Mouse (Mus musculus) regulatory T cell (primary cell): ENCODE results near the gene Frmd7.

Experiments used
- in situ Hi-C: fragments of 300-600 bp; cut with MboI, MseI; formaldehyde crosslinking; loops from one replicate; pipeline ENCODE4 v1.15.1; 2025; ENCODE audit warnings: high pct_unique_total_duplicates

The Frmd7 gene

DNA sequence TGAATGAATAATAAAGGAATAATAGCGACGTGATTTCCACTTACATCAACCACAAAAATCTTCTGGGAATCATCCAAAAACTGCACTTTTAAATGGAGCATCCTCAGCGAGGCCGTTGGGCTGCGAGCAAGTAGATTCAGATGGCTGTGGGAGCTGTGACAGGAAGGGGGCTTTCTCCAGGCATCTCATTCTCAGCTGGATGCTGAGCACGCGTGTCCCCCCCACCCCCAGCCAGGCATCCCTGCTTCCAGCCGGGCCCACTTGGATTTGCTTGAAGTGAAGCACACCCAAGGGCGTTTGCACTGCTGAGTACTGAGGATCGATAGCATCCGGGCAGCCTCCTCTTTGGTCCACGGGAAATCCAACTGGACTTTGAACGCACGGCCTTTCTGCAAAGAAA is at the start of gene Frmd7:
TSS of gene Frmd7 (minus strand) at position 101 of the 400 bp plus-strand sequence.
- in situ Hi-C loops: no loop called here

DNA sequence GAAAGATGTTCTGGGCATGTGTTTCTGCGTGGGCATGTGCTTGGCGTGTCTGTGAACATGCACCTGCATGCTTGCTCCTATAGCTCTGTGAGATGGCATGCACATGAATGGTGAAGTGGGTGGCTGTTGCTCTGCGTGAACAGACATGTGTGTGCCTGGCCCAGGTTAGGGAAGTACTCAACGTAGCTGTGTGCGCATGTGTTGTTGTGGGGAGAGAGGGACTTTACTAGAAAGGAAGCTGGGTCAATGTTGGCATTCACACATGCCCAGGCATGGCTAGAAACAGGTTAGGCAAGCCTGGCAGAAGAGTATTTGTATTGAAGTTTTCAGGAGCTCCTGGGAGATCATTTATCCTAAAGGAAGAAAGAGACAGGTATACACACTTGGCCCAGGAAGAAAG is 48.8 kb upstream of the Frmd7 start:
- in situ Hi-C loops: no loop called here

DNA sequence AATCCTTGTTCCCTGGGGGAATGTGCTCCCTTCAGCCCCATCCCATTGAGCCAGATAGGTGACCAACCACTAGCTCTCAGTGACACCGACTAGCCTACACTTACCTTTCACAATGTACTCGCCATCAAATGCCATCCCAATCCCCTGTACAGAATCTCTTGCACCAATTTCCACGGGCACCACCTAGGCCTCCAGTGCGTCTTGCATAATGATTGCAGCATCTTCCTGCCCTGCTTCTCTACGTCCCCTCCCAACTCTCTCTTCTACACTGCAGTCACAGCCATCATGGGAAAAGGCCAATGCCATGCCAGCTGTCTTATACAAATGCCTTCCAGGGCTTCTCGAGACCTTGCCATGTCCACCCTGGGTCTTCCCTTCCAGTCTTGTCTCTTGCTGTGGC is 47.4 kb upstream of the Frmd7 start:
- in situ Hi-C loops: no loop called here

DNA sequence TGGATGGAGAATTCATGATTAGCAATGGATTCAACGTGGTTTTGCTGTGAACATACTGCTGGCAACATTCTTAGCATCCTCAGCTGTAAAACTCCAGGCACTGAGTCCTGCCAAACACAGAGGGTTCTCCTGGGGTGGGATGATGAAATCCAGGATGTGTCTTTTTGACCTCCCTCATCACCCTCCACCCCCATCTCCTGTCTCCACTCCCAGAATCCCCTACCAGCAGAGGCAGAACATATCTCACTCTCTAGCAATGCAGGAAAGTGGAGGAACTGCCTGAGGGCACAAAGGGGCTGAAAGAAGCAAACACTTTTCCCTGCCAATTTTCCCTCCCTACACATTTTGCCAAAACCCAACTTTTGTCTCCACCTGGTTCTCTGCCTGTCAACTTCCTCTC is 46.1 kb upstream of the Frmd7 start:
- in situ Hi-C loops: no loop called here

DNA sequence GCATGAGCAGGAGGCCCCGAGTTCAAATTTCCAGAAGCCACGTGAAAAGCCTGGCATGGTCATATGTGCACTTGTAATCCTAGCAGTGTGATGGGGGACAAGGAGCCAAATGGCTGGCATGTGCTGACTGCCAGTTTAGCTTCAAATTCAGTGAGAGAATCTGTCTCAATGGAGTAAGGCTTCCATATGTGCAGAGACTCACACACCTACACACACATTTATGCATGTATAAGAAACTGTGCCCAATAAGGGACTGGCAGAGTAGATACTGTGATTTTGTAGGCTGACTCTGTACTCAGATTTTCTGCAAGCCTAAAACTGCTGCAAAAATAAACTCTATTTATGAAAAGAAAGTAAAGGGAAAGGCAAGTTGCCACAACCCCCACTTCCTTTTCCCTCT is 35.9 kb upstream of the Frmd7 start:
- in situ Hi-C loops: no loop called here

DNA sequence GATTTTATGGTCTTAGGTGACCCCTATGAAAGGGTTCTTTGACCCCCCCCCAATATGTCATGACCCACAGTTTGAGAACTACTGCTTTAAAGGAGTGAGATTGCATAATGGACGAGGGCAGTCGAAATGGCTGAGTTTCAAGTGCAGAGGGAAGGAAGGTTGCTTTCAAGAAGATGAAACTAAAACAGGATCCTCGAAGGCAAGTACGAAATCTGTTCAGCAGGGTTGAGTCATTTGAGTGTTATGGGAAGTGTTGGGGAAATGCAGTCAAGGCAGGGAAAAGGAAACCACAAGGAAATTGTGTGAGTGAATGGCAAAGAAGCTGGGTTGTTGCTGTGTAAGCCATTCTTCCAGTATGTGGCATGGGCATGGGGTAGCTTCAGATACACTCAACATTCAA is 29.6 kb upstream of the Frmd7 start:
- in situ Hi-C loops: no loop called here

DNA sequence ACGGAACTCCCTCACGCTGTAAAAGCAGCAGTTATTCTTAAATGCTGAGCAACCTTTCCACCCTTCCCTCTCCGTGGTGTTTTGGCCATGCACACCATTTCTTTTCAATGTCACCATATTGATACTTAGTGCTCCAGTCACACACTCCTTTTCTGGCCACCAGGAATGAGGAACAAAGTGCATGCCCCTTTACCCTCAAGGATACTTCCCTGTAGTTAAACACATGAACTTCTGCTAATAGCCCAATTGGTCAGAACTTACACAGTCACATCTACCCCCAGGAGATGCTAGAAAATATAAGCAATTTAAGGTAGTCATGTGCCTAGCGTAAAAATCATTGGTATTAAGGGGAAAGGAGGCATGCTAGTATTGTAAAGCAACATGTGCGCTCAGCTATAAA is 27.4 kb upstream of the Frmd7 start:
- in situ Hi-C loops: no loop called here

DNA sequence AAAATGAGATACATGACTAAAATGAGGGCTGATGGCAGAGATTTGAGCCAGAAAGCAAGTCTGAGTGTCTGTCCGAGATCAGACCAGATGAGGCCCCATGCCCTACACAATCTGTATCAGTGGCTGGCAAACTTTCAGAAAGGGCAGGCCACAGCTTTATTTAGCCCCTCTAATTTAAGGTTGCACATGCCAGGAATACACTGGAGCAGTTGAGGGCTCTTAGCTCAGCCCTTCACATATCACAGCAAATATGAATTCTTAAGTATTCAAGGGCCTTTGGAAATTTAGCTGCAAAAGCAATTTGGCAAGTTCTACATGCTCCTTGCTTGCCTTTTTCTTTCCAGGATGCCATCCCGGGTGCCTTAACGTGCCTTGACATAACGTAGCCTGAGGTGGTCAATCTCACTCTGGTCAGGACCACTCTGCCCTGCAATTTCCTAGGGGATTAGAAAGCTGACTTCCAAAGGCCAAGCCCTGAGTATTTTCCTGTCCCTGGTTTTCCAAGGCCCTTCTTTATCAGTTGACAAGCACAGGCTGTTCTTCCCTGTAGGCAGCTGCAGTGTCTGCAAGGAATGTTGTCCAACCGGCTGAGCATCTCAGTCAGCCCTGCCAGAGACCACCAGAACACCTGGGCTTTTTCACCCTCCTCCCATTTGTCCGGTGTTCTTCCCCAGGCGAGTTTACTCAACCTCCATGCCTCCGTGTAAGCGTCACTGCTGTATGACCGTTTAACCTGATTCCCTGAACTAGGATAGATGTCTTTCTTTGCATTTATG is 25.8 kb upstream of the Frmd7 start:
- in situ Hi-C loops: no loop called here

DNA sequence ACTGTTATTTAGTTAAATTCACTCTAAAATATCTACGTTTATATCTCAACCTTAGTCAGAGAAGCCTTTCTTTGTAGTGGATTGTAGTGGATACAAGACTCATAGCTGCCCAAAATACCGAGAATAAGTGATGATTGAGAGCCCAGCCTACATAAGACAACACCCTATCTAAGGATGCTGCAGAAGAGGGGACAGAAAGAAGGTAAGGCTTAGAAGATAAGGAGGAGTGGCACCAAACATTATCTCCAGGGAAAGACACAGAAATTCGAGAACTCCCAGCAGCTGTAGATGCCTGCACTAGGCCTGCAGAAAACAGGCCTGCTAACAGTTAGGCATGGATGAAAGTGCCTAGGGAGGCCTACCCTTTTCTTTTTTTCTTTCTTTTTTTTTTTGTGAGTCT is 22.6 kb upstream of the Frmd7 start:
- in situ Hi-C loops: no loop called here

DNA sequence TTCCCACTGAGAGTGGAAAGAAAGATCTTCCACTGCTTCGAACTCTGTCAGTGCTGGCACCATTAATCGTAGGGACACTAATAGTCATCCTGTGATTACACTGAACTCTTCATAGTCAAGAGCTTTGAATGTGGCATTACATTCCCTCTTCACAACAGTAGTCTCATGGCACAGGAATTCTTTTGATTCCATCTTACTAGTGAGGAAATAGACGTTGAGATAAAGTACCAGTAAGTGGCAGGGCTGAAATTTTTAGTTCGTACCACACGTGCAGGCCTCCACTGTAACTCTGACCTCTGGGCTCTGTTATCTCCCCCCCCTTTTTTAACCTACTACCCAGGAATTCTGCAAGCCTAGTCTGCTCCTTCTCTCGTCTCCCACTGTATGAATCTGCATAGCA is 20.4 kb upstream of the Frmd7 start:
- in situ Hi-C loops: no loop called here

DNA sequence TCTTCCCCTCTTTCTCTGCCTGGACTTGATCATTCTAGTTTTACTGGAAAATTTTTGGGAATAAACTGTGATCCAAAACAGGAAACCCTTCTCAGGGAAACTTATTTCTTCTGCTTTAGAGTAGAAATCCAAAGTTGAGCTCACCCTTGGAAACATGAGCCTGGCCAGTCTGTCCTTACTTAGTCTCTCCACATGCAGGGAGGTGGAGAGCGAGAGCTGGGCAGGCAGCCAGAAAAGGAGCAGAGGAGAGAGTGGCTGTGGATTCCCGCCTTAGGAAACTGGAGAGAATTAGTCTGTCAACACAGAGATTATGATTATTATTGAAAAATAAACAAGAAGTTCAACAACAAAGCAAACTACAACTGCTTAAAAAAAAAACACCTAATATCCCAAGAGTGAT is 6.1 kb upstream of the Frmd7 start:
- in situ Hi-C loops: no loop called here

DNA sequence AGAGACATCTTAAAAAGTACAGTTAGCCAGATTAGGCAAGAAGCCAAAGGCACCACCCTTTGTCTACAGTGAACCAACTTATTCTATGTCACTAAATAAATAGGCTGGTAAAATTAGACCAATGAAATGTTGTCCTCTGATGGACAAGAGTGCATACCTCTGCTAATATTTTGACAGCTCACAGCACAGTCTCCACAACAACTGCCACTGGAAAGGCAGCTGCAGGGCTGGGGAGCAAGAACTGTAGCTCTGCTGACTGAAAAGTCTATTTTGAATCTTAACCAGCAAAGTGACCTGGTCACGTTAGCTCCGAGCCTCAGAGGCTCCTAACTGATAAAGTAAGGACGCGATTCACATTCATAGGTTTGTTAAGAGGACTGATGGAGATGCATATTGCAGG is 5.6 kb upstream of the Frmd7 start:
- in situ Hi-C loops: no loop called here

DNA sequence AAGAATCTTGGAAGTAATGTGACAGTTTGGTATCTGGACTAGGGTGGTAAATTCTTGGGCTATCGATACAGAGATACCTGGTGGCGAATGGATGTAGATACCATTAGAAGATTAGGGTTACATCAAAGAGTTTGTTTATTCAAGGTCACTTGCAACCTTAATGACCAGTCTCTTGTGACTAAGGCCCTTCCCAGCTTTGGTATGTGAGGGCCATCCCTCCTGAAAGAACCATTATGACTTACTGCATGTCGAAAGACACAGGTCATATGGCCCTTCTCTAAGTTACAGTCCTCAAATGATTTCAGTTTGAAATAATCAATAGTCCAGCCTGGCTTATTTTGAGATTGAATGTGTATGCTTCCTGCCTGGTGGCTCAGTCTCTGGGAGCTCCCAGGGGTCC is 5.4 kb downstream of the Frmd7 start:
- in situ Hi-C loops: no loop called here

DNA sequence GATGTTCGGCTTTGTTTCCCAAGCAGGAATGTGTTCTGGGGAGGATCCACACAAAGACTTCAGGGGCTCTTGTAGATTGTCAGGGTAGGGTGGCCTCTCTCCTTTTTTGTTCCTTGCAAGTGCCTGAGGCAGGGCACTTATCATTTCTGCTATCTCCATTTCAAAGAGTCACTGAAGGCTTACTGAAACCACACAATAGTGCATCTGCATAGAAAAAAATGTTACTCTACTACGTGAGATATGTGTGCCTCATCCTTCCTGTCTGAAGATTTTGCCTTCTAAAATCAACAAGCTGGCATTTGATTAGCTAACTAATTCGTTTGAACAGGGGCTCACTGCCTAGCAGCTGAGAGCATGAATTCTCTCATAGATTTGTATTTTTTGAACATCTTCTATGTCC is 12.2 kb downstream of the Frmd7 start:
- in situ Hi-C loops: no loop called here

DNA sequence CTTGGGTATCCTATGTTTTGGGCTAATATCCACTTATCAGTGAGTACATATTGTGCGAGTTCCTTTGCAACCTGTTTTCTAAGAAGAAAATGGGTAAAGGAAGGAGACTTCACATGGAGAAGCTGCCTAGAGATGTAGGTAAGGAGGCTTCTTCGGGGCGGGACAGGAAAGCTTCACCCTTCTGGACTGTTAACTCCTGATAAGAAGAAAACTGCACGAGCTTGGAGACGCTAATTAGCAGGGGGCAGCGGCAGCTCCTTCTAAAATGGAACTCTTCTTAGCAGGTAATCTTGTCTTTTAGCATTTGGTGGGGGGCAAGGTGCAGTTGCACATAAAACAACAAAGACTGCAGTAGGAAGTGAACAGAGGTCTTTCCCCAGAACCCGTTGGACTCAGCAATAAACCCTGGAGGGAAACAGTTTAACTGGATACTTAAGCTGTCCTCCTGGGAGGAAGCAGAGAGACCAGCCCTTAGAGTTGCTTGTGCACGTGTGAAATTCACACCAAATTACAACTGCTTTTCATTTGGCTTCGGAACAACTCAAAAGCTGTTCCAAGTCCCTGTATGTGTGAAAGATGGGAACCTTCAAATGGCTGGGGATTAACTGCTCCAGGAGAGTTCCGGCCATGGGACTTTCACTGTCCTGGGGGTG is 15.5 kb downstream of the Frmd7 start:
- in situ Hi-C loops: loop anchor here (5.0 kb wide), 1 partner anchor 90 kb away; the partner anchor contains the start of gene Rap2c

DNA sequence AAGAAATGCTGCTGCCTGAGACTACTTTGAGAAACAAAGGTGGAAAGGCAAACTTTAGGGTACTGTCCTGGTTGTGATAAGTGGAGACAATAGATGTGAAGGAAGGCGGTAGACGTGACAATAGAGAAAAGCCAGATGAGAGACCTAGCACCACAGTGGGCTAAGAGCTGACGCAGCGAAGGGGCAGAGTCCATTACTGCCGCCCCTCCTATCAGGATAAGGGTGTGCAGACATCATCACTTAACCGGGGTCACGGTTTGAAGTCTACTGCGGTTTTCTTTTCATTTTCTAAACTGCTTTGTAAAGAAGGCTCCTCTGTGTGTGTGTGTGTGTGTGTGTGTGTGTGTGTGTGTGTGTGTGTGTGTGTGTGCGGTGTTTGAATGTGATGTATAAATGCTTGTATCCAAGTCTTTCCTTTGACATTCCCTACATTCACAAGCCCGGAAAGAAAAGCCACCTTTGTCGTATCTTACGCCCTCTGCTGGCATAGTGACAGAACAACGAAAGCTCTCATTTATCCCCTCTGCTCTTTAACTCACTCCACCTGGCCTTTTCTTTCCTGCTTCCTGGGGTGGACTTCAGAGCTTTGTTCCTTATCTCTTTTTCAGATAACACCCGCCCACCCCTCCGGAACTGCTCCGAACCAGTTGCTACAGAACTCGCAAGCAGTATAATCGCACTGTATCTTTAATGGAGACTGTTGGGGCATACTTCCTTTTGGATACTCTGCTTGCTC is 17.7 kb downstream of the Frmd7 start:
- in situ Hi-C loops: loop anchor here (5.0 kb wide), 1 partner anchor 93 kb away; the partner anchor contains the start of gene Rap2c

DNA sequence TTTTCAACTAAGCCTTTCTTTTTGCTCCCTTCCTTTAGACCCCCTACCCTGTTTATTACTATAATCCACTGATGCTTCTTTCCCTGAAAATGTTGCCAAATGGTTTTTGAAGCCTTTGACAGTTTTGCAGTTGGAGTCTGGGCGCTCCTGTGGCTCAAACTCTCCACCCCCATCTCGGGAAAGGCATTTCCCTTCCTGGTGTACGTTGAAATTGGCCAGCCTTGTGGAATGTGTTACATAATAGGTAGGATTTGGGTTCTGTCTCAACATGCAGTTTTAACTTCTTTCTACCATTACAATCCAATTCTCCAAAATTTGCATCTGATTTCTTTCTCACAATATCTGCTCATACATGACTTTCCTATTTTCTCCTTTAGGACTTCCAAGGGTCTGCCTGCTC is 23.8 kb downstream of the Frmd7 start:
- in situ Hi-C loops: no loop called here

DNA sequence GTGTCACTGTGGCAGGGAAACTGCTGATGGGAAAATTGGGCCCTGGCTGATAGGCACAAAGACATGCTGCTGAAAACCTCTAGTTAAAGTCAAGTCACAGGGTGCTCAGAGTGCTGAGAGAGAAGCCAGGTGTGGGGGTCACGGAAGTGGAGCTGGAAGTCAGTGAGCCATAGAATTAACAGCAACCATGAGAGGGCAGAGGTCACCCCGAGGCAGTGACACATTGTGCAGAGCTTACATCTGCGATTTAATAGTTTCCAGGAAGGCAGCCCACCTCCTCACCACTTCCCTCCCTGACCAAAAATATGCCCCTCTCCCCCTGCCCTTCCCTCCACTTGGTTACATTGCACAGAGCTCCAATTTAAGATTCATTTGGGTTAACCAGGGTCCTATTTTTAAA is 25.1 kb downstream of the Frmd7 start:
- in situ Hi-C loops: no loop called here

DNA sequence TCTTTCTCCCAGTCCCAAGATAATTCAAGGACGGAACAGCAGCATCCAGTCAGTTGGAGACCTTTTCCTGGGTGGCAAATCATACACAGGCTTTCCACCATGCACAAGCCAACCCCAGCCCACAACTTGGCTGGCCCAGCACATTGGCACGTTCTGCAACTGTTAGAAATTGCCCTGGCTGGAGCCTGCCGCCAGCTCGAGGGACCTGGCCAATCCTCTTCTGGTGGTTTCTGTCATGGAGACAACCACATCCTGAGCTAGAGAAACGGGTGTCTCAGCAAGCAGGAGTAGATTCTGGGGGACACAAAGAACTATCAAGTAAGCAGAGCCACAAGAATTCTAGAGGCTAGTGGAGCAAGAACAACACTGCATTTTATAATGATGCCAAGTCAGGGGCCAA is 32.6 kb downstream of the Frmd7 start:
- in situ Hi-C loops: no loop called here

DNA sequence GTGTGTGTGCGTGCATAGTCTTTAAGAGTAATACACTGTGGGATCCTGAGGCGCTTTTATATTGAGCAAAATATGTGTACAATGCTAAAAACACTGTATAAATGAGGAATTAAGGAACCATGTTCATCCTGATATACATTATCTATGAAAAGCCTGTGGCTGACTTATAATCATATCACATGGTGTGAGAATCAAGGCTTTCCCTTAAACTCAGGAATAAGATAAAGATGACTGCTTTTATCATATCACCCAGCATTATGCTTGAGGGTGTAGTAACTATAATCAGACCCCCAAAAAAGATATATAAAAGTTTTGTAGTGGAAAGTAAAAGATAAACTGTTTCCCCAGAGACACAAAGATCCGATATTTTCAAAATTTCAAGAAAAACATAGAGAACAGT is 39.0 kb downstream of the Frmd7 start:
- in situ Hi-C loops: no loop called here

DNA sequence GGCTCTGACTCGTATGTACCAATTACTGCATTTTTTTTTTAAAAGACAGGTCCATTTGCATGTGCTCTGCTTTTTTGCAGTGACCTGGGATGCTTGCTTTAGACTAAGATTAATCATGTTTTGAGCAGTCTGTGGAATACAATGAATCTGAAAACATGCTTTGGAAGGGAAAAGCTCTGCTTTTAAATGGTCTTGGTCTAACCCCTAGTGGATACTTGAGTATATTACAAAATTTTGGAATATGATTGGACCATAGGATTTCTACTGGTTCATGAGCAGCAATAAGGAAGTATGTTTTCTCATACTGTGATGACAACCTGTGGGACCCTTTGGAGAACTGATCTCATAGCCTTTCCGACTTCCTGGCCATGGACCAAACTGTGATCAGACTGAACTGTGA is 54.5 kb downstream of the Frmd7 start:
- in situ Hi-C loops: no loop called here

DNA sequence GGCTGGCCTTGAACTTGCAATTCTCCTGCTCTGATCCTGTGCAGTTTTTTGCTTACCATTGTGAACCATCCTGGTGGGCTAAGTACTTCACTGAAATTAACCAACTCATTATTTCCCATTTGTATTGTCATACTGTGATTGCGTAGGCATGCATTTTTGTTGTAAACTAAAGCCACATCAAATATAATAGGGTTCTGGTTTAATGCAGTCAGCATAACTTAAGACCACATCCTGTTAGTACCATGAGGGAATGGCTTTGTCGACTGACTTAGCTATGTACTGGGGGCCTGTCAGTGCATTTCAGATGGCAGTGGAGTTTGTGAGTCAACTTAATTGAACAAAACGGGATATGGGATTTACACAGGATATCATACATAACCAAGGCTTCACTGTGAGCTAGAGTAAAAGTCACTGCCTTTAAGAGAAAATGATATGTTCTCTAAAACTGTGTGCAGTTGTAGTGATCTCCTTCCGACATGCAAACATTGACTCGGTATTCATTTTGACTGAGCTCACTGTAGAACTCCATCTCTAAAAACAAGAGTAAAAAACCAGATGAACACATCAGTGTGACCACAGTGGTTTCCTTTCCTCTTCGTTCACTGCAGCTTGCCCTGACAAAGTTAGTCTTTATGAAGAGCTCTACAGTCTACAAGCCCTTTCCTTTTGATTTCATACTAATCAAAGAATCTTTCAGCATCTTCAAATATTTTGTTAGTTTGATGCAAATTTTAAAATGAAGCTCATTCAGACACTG is 68.1 kb downstream of the Frmd7 start:
- in situ Hi-C loops: no loop called here
